Mouse (Mus musculus): ENCODE measurements around the gene Lrrc8c. TPM values are rescaled to one million over a fixed set of nuclear protein-coding genes. Genes with fewer than 3 reads are reported as not detected.

Lrrc8c gene
- polyA plus RNA-seq, 1 experiment from 2014 or later, result 17.8 TPM

- Histone ChIP-seq H3K27me3 (replicated peaks) (no peaks in the 10 kb centered on the region), H3K4me3 (replicated peaks) (no peak overlapping the region), H3K4me1 (peaks cover 3% of the 10 kb centered on the region; the same call in 1 of the 2 replicates), H3K9ac (no peak overlapping the region), H3K9me3 (no peaks in the 10 kb centered on the region), H3K4me2 (no peak overlapping the region), H3K27ac (peak overlapping the region; percentile 48), H3K36me3 (no peaks in the 10 kb centered on the region)
- peak; percentile 19; the same call in 1 of the 2 replicates for ATAC-seq (ENCODE audit: insufficient read depth, low FRiP score, low read depth)
- 79% methylated on average over 10 of the region's 10 CpGs for WGBS
These were observed 130.4 kb downstream of the Lrrc8c start for GRCm38 (mm10) chr5:105649514-105650001.

DNA sequence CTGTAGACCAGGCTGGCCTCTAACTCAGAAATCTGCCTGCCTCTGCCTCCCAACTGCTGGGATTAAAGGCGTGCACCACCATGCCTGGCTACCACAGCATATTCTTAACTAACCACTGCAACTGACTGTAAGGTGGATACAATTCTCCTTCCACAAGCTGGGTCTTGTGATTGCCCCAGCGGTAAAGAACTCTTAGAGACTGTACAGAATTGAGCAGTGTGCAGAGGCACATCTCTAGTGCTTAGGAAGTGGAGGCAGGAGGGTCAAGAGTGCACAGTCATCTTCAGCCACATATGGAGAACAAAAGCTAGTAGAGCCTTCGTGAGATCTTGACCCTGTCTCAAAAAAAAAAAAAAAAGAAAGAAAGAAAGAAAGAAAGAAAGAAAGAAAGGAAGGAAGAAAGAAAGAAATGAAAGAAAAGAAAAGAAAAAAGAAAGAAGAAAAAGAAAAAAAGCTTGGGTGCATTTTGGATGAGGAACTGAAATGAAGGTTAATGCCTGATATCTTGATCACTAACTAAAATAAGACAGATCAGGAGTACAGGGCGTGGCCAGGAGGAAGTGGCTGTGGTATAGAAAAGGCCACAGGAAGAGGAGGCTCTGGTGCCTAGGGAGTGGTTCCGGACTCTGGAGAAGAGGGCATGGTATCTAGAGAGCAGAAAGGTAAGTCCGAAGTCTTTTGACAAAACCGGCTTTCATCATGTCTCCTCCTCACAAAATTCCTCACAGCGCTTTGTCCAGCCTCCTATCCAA is 131.7 kb downstream of the Lrrc8c start:
- ATAC-seq (ENCODE audit: insufficient read depth, low FRiP score, low read depth), result no peak
- no peak overlapping the region for H3K4me3 ChIP-seq (replicated peaks)
- H3K4me2 ChIP-seq, result no peak overlapping the region; the same call in 1 of the 2 replicates
- peaks cover 4% of the 10 kb centered on the region; the same call in 1 of the 2 replicates for H3K4me1 ChIP-seq
- H3K9me3 ChIP-seq, result no peaks in the 10 kb centered on the region
- H3K36me3 ChIP-seq, result no peaks in the 10 kb centered on the region
- no peak overlapping the region for H3K27ac ChIP-seq
- no peak overlapping the region for H3K9ac ChIP-seq
- 74% methylated on average over 8 of the region's 8 CpGs for WGBS
- H3K27me3 ChIP-seq (replicated peaks), result no peaks in the 10 kb centered on the region

DNA sequence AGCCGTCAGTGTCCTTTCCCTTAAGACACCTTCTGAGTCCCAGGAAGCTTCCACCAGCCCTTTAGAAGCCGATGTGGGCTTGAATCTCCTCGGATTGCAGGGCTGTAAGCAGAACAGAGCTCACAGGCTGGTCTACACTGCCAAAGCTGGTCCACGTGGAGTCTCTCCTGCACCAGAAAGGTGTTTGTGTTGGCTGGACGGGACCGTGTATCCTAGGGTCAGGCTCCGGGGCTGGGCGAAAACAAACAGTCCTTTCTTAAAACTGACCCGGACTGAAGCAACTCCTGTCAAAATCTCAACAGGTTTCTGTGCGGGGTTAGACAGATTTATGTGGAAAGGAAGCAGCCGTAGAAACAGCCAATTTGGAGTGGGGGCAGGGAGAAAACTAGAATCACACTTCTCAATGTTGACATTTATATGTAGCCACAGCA is 132.4 kb downstream of the Lrrc8c start:
- Histone ChIP-seq H3K27me3 (replicated peaks) (no peaks in the 10 kb centered on the region), H3K27ac (no peak overlapping the region), H3K4me3 (replicated peaks) (no peak overlapping the region), H3K9ac (no peak overlapping the region), H3K4me2 (no peak overlapping the region; the same call in 1 of the 2 replicates), H3K4me1 (peaks cover 4% of the 10 kb centered on the region; the same call in 1 of the 2 replicates), H3K9me3 (no peaks in the 10 kb centered on the region), H3K36me3 (no peaks in the 10 kb centered on the region)
- ATAC-seq (ENCODE audit: insufficient read depth, low FRiP score, low read depth), result no peak
- WGBS, result 29% methylated on average over 11 of the region's 11 CpGs

DNA sequence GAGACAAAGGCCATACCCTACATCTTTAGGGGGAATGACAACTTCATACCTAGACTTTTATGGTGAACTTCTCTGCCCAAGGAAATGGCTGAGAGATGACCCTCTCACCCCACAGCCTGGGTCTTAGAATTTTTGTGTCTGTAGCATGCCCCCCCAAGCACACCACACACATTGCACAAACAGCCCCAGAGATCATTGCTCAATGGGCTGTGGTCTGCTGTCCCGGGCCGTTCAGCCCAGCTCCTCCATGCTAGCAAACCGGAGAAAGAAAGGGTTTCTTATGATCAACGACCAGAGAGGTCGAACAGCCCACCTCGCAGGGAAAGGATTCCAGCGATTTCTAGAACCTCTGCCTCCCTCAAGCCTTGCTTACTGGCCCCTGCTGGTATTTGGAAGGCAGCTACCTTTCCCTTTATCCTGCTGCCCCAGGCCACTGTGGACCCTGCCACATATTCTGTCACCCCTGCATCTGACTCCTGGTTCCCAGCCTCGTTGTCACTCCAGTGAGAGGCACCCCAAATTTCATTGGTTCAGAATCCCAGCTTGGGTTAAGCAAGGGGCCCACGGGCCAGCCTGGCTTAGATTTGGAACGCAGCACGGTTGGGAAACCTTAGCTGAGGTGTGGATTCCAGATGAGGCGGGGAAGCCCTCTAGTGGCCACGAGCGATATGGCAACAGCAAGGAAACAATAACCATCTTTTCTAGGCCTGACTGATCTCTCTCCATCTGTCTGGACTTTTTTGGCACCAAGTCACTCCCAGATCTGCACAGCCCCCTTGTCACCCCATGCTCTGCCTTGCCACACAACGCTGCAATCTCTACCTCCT is 135.3 kb downstream of the Lrrc8c start:
- 22% methylated on average over 15 of the region's 15 CpGs for WGBS
- H3K4me2 ChIP-seq, result peak overlapping the region; percentile 22; the same call in 1 of the 2 replicates

DNA sequence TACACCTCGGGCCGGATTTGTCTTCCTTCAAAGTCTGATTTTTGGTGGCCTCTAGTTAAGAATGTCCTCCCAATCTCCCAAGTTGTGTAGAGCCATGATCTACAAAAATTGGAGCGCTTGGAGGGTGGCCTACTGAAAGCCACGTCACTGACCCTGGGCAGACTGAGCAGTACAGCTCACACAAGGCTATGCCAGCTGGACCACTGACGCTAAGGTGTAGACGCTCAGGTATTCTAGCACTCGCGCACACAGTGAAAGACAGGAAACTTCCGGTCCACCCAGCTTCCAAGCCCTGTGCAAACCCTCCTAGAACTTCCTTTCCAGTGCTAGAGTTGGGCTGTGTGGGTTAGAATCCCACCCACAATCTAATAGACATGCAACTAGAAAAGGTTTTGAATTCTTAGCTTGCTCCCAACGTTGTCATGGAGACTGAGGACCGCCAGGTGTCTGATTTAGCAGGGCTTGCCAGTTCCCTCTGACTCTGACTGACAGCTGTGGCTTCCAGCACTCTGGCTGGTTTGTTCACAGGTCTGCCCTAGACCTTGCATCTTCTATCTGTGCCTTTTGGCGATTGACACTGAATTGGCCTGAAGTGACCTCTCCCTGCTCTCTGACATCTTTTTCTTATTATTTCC is 136.0 kb downstream of the Lrrc8c start:
- no peak overlapping the region for H3K4me2 ChIP-seq
- no peak overlapping the region for H3K9ac ChIP-seq
- no peaks in the 10 kb centered on the region for H3K36me3 ChIP-seq
- no peaks in the 10 kb centered on the region for H3K9me3 ChIP-seq
- no peaks in the 10 kb centered on the region for H3K27me3 ChIP-seq (replicated peaks)
- ATAC-seq (ENCODE audit: insufficient read depth, low FRiP score, low read depth), result no peak
- H3K4me1 ChIP-seq, result peaks cover 4% of the 10 kb centered on the region; the same call in 1 of the 2 replicates
- H3K27ac ChIP-seq, result no peak overlapping the region
- H3K4me3 ChIP-seq (replicated peaks), result no peak overlapping the region
- 68% methylated on average over 12 of the region's 12 CpGs for WGBS

More for the DNA sequence above, 135.3 kb downstream of the Lrrc8c start:
- no peak overlapping the region for H3K9ac ChIP-seq
- H3K27ac ChIP-seq, result no peak overlapping the region
- no peak overlapping the region for H3K4me3 ChIP-seq (replicated peaks)
- peak; percentile 47; the same call in 1 of the 2 replicates for ATAC-seq (ENCODE audit: insufficient read depth, low FRiP score, low read depth)
- no peaks in the 10 kb centered on the region for H3K36me3 ChIP-seq
- H3K9me3 ChIP-seq, result no peaks in the 10 kb centered on the region
- H3K4me1 ChIP-seq, result peaks cover 4% of the 10 kb centered on the region; the same call in 1 of the 2 replicates
- H3K27me3 ChIP-seq (replicated peaks), result no peaks in the 10 kb centered on the region

DNA sequence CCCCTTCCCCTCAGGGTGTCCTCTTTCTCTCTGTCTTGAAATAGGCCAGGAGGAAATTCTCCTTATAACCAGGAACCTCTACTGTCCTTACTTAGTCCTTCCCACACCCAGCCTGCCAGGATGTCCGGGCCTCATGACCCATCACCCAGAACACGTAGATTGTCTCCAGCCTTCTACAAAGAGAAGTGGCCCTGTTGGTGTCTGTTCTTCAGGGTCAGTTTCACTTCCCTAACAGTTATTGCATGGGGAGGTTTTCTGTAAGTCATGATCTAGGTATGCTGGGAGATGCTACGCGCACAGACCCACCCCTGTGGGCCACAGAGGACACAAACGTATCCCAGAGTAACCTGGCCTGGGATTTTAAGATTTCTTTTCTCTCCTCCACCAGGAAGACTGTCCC is 142.7 kb downstream of the Lrrc8c start:
- Histone ChIP-seq H3K36me3 (no peaks in the 10 kb centered on the region), H3K9ac (no peak overlapping the region), H3K4me1 (no peaks in the 10 kb centered on the region), H3K27ac (no peak overlapping the region), H3K4me3 (replicated peaks) (no peak overlapping the region), H3K9me3 (no peaks in the 10 kb centered on the region), H3K27me3 (replicated peaks) (no peaks in the 10 kb centered on the region), H3K4me2 (no peak overlapping the region)
- 82% methylated on average over 5 of the region's 5 CpGs for WGBS
- no peak for ATAC-seq (ENCODE audit: insufficient read depth, low FRiP score, low read depth)

Other genes starting within 250 kb of the Lrrc8c start
- not detected in 2 replicates for gene Gm43302, start 225.7 kb upstream of the Lrrc8c start, polyA plus RNA-seq (2015; fragmentation: Nextera tagmentation; extraction: Ambion mirVana)
- gene Gbp6, start 225.7 kb upstream of the Lrrc8c start, polyA plus RNA-seq (2015; fragmentation: Nextera tagmentation; extraction: Ambion mirVana), result 1.9 and 2.4 TPM in 2 replicates
- gene Lrrc8b, start 103.6 kb upstream of the Lrrc8c start, polyA plus RNA-seq (2015; fragmentation: Nextera tagmentation; extraction: Ambion mirVana), result 7.7 and 7.8 TPM in 2 replicates
- gene Lrrc8d, start 180.6 kb downstream of the Lrrc8c start, polyA plus RNA-seq (2015; fragmentation: Nextera tagmentation; extraction: Ambion mirVana), result 14.1 and 17.9 TPM in 2 replicates